Mouse (Mus musculus) kidney, adult 2 months (tissue): Measurements from ENCODE around the gene Adgrg2. TPM values are rescaled to one million over a fixed set of nuclear protein-coding genes. Genes with fewer than 3 reads are reported as not detected.

ENCODE experiments used
- DNase-seq: peaks from one replicate; pipeline ENCODE4 v3.0.0; 2021
- H3K27ac ChIP-seq: fragments of 200-500 bp; 2 replicates; pipeline ENCODE4 v1.5.1; 2012; ENCODE audit warnings: low read depth, low read length, control low read depth, inconsistent platforms; ENCODE audit not compliant: insufficient read depth
- H3K27me3 ChIP-seq: fragments of 200-500 bp; replicated peaks from 2 replicates; pipeline ENCODE4 v1.6.1; 2012; ENCODE audit warnings: mild to moderate bottlenecking, moderate library complexity, low read length, inconsistent platforms; ENCODE audit not compliant: control insufficient read depth, insufficient read depth
- H3K36me3 ChIP-seq: fragments of 200-500 bp; 2 replicates; pipeline ENCODE4 v1.6.1; 2012; ENCODE audit warnings: mild to moderate bottlenecking, moderate library complexity, low read length, inconsistent platforms; ENCODE audit not compliant: control insufficient read depth, insufficient read depth
- H3K4me1 ChIP-seq: fragments of 200-500 bp; 2 replicates; pipeline ENCODE4 v1.6.1; 2011; ENCODE audit warnings: low read length; ENCODE audit not compliant: control insufficient read depth, insufficient read depth
- H3K4me3 ChIP-seq: fragments of 200-500 bp; 2 replicates; pipeline ENCODE4 v1.5.1; 2011; ENCODE audit warnings: mild to moderate bottlenecking, low read depth, low read length, control low read depth; ENCODE audit not compliant: insufficient read depth
- CTCF ChIP-seq: fragments of 200-500 bp; conservative IDR thresholded peaks from 2 replicates; pipeline ENCODE4 v1.5.1; 2011; ENCODE audit warnings: low read depth, mild to moderate bottlenecking, control low read depth, low read length, moderate library complexity, mixed read lengths; ENCODE audit not compliant: insufficient read depth, insufficient read length
- POLR2A ChIP-seq: fragments of 200-500 bp; IDR thresholded peaks from one replicate; pipeline ENCODE4 v1.6.1; 2011; ENCODE audit warnings: low read depth, low read length, control low read depth
- WGBS: fragments of 180-500 bp; shearing (Covaris S2); methylation state at CpG from one replicate; pipeline ENCODE4 v1.1.7; 2018; 5-methylcytosine and 5-hydroxymethylcytosine counted together
- polyA plus RNA-seq: library from polyadenylated mRNA; depleted of rRNA; stranded (reverse); fragments of >200 nt; gene quantifications from 2 replicates; pipeline ENCODE4 v1.2.3, GENCODE M21; 2012; rRNA removed

The Adgrg2 gene
- polyA plus RNA-seq, 1 experiment = 0.44 TPM

DNA sequence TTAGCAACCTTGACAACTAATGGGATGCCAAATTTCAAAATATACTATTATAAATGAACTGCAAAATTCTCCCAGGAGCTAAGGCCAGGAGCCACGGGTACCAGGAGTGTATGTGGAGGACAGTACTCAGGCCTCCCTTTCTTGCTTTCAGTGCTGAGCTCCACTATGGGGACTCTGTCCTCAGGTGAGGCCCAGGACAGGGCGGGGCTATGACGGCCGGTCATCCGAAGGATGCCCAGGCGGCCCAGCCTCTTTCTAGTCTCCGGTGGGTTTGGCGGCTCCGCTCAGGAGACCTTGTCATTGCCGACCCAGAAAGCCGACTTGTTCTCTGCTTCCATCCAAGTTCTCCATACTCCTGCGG is 111.2 kb downstream of the Adgrg2 start:
- TF ChIP-seq POLR2A (no peak), CTCF (no peak)
- 1% methylated on average over 12 of the region's 12 CpGs for WGBS
- peak overlapping the region; percentile 97 for H3K4me3 ChIP-seq
- H3K4me1 ChIP-seq = 0 out of 2 replicates have a peak, but pooled peaks cover 3% of the 10 kb centered on the region
- H3K27me3 ChIP-seq = no peaks in the 10 kb centered on the region
- no peaks in the 10 kb centered on the region for H3K36me3 ChIP-seq
- peak overlapping the region; percentile 69; the same call in 1 of the 2 replicates for H3K27ac ChIP-seq
- DNase-seq = no peak

DNA sequence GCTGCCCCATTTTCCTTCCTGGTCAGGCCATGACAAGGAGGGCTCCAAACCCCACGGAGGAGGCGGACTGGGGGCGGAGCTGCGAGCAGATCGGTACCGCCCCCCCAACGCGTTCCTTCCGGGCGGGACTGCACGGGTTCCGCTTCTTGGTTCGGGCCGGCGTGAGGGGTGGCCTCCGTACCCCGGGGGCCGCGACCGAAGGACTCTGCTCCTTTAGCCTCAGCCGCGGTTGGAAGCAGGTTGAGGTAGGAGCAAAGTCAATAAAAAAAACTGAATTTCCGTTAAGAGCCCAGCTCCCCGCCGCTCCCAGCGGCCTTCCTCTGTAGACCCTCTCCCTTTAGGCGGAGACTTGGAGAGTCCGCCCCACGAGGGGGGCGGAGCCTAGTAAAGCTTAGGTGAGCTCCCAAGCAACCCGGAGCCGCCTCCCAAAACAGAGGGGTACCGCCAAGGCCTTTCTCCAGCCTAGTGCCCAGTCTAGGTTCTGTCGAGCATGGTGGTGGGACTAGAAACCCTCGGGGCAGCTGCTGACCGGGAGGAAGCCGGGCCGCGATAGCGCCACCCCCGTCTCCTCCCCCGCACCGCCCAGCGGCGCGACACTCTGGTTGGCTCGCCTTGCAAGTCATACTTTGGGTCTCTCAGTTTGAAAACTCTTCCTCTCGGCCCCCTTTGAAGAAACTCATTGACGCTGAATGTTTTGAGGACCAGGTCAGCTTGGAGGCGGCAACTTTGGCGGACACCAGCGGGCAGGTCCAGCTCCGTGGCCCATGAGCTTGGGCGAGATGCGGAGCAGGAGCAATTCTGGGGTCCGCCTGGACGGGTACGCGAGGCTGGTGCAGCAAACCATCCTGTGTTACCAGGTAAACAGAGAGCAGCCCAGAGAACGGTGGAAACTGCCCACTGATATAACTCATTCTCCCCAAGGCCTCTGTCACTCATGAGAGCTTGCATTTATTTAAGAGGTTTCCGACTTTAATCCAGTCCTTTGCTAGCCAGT is 111.9 kb downstream of the Adgrg2 start, which contains the start of gene Phka2:
Gene Phka2 (plus strand): TSS at position 119 of the 994 bp plus-strand sequence.
- H3K4me1 ChIP-seq = 0 out of 2 replicates have a peak, but pooled peaks cover 3% of the 10 kb centered on the region
- no peaks in the 10 kb centered on the region for H3K36me3 ChIP-seq
- DNase-seq = peak; percentile 91
- peak within 1 kb of the TSS; percentile 97 for H3K4me3 ChIP-seq
- H3K27me3 ChIP-seq = no peaks in the 10 kb centered on the region
- under 1% methylated on average over 59 of the region's 61 CpGs for WGBS
- TF ChIP-seq CTCF (no peak), POLR2A (no peak)
- H3K27ac ChIP-seq = peak within 1 kb of the TSS; percentile 99

DNA sequence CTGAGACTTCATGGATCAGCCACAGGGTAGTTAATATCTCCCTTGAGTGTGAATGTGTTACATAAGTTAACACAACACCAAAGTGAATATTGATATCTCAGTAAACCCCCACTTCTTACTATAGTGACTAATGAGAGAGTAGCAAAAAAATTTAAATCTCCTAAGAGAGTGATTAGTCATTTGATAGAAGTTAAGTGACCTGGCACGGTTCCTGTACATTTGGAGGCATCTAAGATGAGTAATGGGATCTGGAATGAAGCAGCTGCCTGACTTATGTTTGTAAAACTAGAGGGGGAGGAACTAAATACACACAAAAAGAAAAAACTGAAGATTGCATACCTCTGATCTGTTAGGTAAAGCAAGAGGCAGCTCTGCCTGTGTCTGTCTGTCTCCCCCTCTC is 118.6 kb downstream of the Adgrg2 start:
- Histone ChIP-seq H3K27ac (no peak overlapping the region), H3K36me3 (no peaks in the 10 kb centered on the region), H3K4me3 (no peak overlapping the region), H3K4me1 (no peaks in the 10 kb centered on the region), H3K27me3 (no peaks in the 10 kb centered on the region)
- 67% methylated on average over 1 of the region's 1 CpGs for WGBS
- no peak for TF ChIP-seq CTCF
- no peak for TF ChIP-seq POLR2A
- no peak for DNase-seq

DNA sequence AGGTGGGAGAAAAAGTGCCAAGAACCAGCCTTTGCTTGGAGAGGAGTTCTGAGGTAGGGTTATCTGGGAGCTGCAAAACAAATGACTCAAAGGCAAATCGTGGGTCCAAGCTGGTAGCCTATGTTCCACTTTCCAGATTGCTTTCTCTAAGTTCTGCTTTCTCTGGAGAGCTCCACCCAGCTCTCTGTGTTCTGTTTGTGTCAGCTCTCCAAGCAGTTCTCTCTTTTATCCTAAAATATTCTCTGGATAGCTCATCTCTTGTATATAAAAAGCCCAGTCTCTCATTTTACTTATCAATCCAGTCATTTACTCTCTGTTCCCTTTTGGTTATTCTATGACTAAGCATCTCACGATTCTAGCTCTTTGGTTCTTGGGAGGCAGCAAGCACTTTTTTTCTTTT is 119.7 kb downstream of the Adgrg2 start:
- WGBS = 51% methylated on average over 2 of the region's 2 CpGs
- no peaks in the 10 kb centered on the region for H3K4me1 ChIP-seq
- no peak overlapping the region for H3K4me3 ChIP-seq
- TF ChIP-seq CTCF (no peak), POLR2A (no peak)
- no peak overlapping the region for H3K27ac ChIP-seq
- no peaks in the 10 kb centered on the region for H3K36me3 ChIP-seq
- no peak for DNase-seq
- no peaks in the 10 kb centered on the region for H3K27me3 ChIP-seq

DNA sequence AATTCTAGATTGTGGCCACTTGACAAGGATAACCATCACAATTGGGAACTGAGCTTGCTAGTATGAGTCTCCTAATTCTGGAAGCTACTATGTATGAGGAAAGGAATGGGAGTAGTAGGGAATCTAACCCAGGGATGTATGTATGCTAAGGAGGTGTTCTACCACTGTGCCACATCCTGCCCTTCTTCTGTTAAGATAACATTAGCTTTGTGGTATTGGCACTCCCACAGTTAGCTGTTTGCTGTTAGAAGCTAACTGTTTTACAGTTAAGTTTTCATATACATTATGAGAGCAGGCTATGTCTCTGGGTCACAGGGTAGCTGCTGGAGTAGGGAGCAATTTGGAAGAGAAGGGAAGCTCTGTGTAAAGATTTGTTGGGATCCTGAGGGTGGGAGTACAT is 125.5 kb downstream of the Adgrg2 start:
- H3K36me3 ChIP-seq = no peaks in the 10 kb centered on the region
- TF ChIP-seq CTCF (no peak), POLR2A (no peak)
- no peaks in the 10 kb centered on the region for H3K4me1 ChIP-seq
- no peak overlapping the region for H3K27ac ChIP-seq
- no peak overlapping the region for H3K4me3 ChIP-seq
- no peaks in the 10 kb centered on the region for H3K27me3 ChIP-seq
- DNase-seq = no peak

DNA sequence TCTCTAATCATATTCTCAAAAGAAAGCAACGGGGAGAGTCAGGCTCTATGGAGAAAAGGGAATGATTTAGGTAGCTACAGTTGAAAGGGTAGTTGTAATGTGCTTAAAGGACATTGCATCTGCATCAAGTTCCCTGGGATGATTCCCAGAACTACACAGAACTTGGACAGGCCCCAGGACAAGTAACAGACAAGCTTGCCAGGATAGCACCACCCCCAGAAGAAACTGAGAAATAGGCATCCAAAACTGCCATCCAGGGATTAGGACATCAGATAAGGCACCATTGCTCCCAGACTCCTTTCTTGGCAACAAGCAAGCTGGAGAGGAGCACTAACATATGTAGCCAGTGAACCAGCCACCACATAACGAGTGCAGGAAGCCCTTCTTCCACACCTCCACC is 152.3 kb downstream of the Adgrg2 start:
- no peak for DNase-seq
- no peak overlapping the region for H3K27ac ChIP-seq
- H3K27me3 ChIP-seq = no peaks in the 10 kb centered on the region
- TF ChIP-seq CTCF (no peak), POLR2A (no peak)
- no peaks in the 10 kb centered on the region for H3K4me1 ChIP-seq
- H3K4me3 ChIP-seq = no peak overlapping the region
- WGBS = 89% methylated on average over 2 of the region's 2 CpGs
- no peaks in the 10 kb centered on the region for H3K36me3 ChIP-seq

Other genes with a start within 250 kb of the Adgrg2 start
- gene Phka2, start 111.5 kb downstream of the Adgrg2 start, polyA plus RNA-seq = 13.0 and 13.7 TPM in 2 replicates